Mouse (Mus musculus): ENCODE measurements around the gene Tjp3. TPM values are rescaled to one million over a fixed set of nuclear protein-coding genes. Genes with fewer than 3 reads are reported as not detected.

Tjp3 gene
- total RNA-seq, 1 experiment from 2014 or later: 7.2 TPM

DNA sequence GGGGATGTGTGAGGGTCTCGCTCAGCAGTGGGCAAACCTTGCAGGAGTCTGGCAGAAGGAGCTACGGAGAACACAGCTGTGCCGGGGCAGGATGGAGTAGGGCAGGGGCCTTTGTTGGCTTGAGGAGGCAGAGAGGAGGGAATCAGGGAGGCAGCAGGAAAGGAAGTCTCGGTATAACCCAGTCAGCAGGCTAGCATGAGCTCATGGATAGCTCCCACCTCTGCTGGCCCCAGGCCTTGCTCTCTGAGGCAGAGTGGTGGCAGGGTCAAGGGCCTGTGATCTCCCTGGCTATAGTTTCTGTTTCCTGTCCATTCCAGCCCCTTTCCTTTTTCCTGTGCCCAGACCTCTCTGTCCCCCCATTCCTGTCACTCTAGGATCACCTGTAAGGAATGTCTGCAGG is 10.9 kb upstream of the Tjp3 start:
- no peak for ATAC-seq (ENCODE audit: extremely low read depth, insufficient number of reproducible peaks, low FRiP score, poor library complexity, severe bottlenecking)

GRCm38 (mm10) chr10:81301321-81301720 is 9.9 kb upstream of the Tjp3 start:
- ATAC-seq (ENCODE audit: extremely low read depth, insufficient number of reproducible peaks, low FRiP score, poor library complexity, severe bottlenecking): no peak

GRCm38 (mm10) chr10:81300352-81300907 is 9.0 kb upstream of the Tjp3 start:
- ATAC-seq (ENCODE audit: extremely low read depth, insufficient number of reproducible peaks, low FRiP score, poor library complexity, severe bottlenecking): no peak

GRCm38 (mm10) chr10:81299585-81300351 is 8.4 kb upstream of the Tjp3 start:
- ATAC-seq (ENCODE audit: extremely low read depth, insufficient number of reproducible peaks, low FRiP score, poor library complexity, severe bottlenecking): no peak

DNA sequence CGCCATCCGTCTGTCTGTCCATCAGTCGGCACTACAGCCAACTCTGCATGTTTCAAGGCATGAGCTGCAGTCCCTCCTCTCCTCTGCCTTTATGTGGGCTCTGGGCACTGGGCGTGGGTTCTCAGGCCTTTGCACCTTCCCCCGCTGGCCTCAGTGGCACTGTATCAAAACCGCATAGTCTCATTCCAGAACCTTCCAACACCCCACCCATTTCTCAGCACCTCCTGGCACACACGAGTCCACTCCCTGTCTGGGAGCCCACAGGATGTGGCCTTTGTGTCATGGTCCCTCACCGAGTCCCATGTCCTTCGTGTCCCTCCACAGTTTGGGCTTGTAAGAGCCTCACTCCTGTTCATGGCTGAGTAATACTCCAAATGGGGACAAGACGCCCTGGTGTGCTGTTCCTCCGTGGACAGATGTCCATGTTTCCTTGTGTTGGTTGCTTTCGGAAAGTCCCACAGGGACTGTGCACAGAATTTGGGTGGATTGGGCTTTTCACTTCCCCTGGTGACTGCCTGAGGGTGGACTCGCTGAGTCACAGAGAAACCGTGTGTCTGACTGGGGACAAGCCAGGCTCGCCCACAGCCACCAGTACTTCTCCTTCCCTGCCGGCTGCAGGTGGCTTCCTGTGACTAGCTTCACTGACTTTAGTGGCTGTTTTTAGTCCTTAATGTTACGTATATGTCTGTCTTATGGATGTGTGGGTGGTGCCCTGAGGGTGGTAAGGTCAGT is 7.2 kb upstream of the Tjp3 start:
- ATAC-seq (ENCODE audit: extremely low read depth, insufficient number of reproducible peaks, low FRiP score, poor library complexity, severe bottlenecking): peak; percentile 68

DNA sequence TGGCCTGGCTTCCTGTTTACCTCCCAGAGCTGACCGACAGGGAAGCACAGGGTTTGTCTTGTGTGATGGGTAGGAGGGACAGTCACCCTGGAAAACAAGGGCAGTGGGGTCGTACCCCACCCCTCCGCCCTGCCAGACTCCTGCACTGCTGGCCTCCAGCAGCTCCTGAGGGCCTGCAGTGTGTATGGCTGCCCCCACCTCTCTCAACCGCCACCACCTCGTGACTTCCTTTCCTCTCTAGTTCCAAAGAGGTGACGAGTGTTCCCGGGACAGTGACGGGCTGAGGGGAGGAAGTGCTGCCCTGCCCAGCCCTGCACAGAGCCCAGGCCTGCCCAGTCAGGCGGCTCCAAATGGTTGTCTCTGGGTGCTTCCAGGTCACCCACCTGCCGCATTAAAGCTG is 6.5 kb upstream of the Tjp3 start:
- ATAC-seq (ENCODE audit: extremely low read depth, insufficient number of reproducible peaks, low FRiP score, poor library complexity, severe bottlenecking): peak; percentile 37

DNA sequence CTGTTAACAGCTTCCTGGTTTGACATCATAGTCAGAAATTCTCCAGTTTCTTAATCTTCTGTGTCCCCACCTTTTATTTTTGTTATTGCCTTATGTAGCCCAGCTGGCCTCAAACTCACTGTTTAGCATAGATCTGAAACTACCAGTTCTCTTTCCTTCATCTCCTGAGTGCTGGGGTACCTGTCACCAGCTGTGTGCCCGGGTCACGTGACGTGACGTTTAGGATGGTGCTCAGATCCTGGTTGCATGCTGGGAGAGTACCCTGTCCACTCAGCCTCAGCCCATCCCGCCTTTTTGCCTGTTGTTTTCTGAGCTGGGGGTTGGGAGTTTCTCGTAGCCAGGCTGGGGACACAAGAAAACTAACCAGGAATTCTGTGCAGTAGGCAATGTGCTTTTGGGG is 5.9 kb upstream of the Tjp3 start:
- no peak for ATAC-seq (ENCODE audit: extremely low read depth, insufficient number of reproducible peaks, low FRiP score, poor library complexity, severe bottlenecking)

DNA sequence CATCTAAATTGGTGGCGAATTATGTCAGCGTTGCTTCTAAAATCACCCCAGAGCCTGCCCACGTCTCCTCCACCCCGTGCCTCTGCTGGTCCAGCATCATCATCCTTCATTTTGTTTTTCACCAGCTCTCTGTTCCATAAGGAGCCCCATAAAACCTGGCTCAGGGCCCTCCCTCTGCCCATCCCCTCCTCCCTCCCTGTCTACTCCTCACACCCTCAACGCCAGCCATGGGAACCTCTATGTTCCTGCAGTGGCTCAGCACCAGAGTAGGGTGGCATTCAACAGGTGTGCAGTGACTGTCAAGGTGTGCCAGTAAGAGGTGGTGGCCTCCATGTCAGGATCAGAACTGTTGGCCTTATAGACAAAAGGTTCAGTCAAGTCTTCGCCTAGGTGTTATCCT is 3.8 kb upstream of the Tjp3 start:
- no peak for ATAC-seq (ENCODE audit: extremely low read depth, insufficient number of reproducible peaks, low FRiP score, poor library complexity, severe bottlenecking)

DNA sequence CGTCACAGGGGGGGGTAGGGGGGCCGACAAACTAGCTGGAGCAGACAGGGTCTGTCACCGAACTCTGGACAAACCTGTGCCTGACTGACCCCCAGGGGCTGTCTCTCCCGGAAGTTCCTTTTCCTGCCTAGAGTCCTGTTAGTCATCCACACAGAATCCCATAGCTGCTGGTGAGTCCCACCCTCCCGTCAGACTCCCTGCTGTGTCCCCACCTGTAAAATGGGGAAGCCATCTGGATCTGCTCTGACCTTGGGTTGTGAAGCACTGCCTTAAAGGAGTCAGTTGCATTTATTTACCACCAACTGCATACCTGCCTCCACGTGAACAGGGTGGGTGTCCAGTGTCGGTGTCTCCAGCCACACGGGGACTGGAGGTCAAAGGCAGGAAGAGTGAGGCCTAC is 3.1 kb upstream of the Tjp3 start:
- ATAC-seq (ENCODE audit: extremely low read depth, insufficient number of reproducible peaks, low FRiP score, poor library complexity, severe bottlenecking): no peak

DNA sequence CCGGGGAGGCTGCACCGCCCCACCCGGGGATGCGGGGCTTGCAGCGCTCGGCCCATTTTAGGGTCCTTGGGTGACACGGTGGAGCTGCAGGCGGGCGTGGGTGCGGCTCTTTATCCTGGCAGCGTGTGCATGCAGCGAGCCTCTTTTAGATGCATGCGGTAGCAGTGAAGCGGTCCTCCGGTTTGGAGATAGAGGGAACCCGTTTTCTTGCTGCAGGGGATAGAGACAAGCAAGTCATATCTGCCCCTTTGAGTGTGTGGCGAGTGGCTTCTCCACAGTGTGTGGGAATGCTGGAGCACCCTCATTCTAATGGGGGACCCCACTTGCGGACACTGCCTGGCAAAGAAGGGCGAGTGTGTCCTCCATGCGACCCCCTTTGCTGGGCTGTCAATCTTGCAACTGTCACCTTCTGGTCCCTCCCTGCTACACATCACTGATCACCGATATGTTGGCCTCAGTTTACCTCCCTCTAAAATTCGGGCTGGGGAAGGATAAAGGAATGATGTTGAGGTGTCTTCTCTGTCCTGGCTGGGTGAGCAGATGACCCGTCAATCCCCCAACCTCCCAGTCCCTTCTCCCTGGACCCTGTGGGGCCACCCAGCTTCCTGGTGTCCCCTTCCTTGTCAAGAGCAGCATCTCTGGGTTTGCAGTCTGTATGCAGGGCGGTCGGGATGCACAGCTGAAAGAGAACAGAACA is 2.1 kb upstream of the Tjp3 start:
- ATAC-seq (ENCODE audit: extremely low read depth, insufficient number of reproducible peaks, low FRiP score, poor library complexity, severe bottlenecking): no peak

DNA sequence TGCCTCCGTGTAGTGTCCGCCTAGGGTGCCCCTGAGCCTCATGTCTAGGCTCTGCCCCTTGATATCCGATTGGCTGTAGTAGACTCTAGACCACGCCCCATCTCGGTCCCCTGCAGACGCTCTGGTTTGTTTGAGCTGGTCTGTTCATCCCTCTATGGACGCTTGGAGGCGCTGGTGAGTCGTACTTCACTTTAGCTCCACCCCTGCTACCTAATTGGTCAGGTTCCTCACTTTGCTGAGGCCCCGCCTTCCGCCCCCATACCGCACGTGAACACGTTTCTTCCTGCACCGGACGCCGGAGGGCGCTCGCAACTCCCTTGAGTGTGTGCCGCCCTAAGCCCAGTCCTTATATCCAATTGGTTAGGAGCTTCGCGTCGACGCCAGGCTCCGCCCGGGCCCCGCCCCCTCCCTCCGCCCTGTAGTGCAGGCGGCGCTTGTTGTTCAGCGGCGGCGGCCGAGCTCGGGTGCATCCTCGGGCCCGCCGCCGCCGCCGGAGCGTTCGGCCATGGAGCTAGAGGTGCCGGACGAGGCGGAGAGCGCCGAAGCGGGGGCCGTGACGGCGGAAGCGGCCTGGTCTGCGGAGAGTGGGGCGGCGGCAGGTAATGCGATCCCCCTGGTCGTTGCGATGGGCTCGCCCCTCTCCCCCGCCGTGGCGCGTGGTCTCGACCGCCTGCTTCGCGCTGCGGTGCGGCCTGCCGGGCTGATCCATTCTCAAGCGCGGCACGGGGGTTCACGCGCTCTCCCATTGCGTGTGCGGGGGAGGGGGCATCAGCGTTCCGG is 1.4 kb upstream of the Tjp3 start, which contains the start of gene Pip5k1c:
Gene Pip5k1c (plus strand): TSS at position 410 of the 780 bp plus-strand sequence.
- ATAC-seq (ENCODE audit: extremely low read depth, insufficient number of reproducible peaks, low FRiP score, poor library complexity, severe bottlenecking): peak; percentile 82

GRCm38 (mm10) chr10:81290698-81291460 is 502 bp downstream of the Tjp3 start:
- ATAC-seq (ENCODE audit: extremely low read depth, insufficient number of reproducible peaks, low FRiP score, poor library complexity, severe bottlenecking): no peak

DNA sequence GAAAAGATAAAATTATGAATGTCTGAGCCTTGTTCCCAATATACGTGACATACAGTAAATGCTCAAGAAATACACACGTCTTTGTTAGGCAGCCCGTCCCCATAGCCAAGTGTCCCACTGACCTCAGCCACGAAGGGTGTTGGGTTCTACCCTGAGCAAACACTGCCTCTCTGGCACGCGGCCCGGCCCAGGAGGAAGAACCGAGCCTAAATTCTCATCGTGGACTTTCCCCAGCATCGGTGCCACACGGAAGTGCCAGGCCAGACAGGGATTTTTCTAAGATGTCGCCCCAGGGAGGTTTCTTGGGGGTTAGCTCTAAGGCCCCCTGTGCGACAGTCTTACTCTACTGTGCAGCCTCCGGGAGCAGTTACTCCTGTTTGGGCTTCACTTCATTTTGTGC is 1.6 kb downstream of the Tjp3 start:
- no peak for ATAC-seq (ENCODE audit: extremely low read depth, insufficient number of reproducible peaks, low FRiP score, poor library complexity, severe bottlenecking)

DNA sequence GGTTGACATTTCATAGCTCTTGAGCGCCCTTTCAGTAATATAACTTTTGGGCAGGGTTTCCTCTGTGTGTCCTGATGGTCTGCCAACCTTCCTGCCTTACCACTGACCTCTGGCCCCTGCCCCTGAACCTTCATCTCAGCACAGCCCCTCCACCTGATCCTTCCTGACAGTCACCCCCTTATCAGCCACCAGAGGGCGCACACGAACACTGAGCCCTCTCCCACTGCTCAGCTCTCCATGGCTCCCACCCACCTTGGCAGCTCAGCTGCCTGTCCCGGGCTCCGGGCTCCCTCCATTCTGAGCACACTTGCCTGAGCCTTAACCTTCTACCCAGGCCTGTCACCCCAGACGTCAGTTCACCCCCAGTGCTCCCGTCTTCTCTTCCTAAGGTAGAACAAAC is 2.1 kb downstream of the Tjp3 start:
- peak; percentile 13; the same call in 1 of the 2 replicates for ATAC-seq (ENCODE audit: extremely low read depth, insufficient number of reproducible peaks, low FRiP score, poor library complexity, severe bottlenecking)

DNA sequence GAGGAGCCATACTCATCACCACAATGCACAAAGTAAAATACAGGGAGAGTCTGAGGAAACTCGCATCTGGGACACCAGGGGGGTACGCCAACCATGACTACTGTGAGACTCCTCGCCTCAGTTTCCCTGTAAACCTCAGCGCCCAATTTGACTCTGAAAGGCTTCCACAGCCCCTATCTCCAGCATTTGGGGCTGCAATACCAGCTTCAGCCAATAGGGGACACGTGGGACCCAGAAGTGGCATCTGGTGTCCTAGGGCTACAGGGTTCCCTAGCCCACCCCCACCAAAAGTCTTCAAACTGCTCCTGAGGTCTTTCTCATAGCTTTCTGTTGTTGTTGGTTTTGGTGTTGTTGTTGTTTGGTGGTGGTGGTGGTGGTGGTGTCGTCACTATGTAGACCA is 2.8 kb downstream of the Tjp3 start:
- ATAC-seq (ENCODE audit: extremely low read depth, insufficient number of reproducible peaks, low FRiP score, poor library complexity, severe bottlenecking): no peak

- ATAC-seq (ENCODE audit: extremely low read depth, insufficient number of reproducible peaks, low FRiP score, poor library complexity, severe bottlenecking): no peak
Observed at GRCm38 (mm10) chr10:81287513-81288157, 3.7 kb downstream of the Tjp3 start.

DNA sequence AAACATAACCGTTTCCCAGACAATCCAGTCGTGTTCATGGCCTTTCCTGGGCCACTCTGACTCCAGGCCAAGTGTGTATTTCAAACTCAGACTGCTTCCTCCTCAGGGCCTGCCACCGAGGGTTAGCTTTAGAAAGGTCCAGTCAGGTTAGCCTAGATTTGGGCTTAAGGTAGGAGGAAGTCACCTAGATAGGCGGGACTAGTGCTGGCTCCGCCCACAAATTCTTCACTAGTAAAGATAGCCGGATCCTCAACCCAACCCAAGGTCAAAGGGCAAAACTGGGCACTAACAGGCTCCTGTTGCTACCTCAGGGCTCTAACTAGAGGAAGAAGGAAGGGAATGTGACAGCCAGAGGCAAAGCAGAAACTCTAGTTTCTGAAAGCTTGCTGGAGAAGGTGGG is 4.8 kb downstream of the Tjp3 start:
- ATAC-seq (ENCODE audit: extremely low read depth, insufficient number of reproducible peaks, low FRiP score, poor library complexity, severe bottlenecking): no peak

Measured in neutrophil, adult 5-6 weeks (primary cell).